Mouse (Mus musculus) ES-Bruce4 (cell line): ENCODE measurements around the gene Ank2. TPM values are rescaled to one million over a fixed set of nuclear protein-coding genes. Genes with fewer than 3 reads are reported as not detected.

Experiments used
- H3K27ac ChIP-seq: 2 replicates; pipeline ENCODE4 v1.5.1; 2012; ENCODE audit warnings: low read length, inconsistent platforms; ENCODE audit not compliant: insufficient read depth
- H3K27me3 ChIP-seq: 2 replicates; pipeline ENCODE4 v1.6.1; 2012; ENCODE audit warnings: mild to moderate bottlenecking, low read length, inconsistent platforms; ENCODE audit not compliant: control insufficient read depth, poor library complexity, insufficient read depth, severe bottlenecking
- H3K36me3 ChIP-seq: 2 replicates; pipeline ENCODE4 v1.6.1; 2012; ENCODE audit warnings: inconsistent platforms, mild to moderate bottlenecking, low read length, moderate library complexity; ENCODE audit not compliant: control insufficient read depth, poor library complexity, insufficient read depth, severe bottlenecking
- H3K4me1 ChIP-seq: one replicate; pipeline ENCODE4 v1.8.1; 2011; ENCODE audit warnings: low read length; ENCODE audit not compliant: control insufficient read depth, insufficient read depth
- H3K4me3 ChIP-seq: 2 replicates; pipeline ENCODE4 v1.5.1; 2011; ENCODE audit warnings: low read depth, mild to moderate bottlenecking, low read length
- H3K9ac ChIP-seq: 2 replicates; pipeline ENCODE4 v1.6.1; 2012; ENCODE audit warnings: low read depth, mild to moderate bottlenecking, inconsistent platforms; ENCODE audit not compliant: poor library complexity, severe bottlenecking
- H3K9me3 ChIP-seq: replicated peaks from 2 replicates; pipeline ENCODE4 v1.6.1; 2012; ENCODE audit warnings: mild to moderate bottlenecking, low read length, inconsistent platforms; ENCODE audit not compliant: control insufficient read depth, poor library complexity, insufficient read depth, severe bottlenecking
- CTCF ChIP-seq: IDR thresholded peaks from one replicate; pipeline ENCODE4 v1.8.1; 2011; ENCODE audit warnings: low read depth, low read length
- EP300 ChIP-seq: IDR thresholded peaks from 2 replicates; pipeline ENCODE4 v1.6.1; 2011; ENCODE audit warnings: low read depth, low read length; ENCODE audit not compliant: insufficient read depth
- POLR2A ChIP-seq: IDR thresholded peaks from one replicate; pipeline ENCODE4 v1.8.1; 2011; ENCODE audit warnings: low read length; ENCODE audit not compliant: insufficient read depth
- polyA plus RNA-seq: library from polyadenylated mRNA; stranded (reverse); fragments of >200 nt; gene quantifications from 2 replicates; pipeline ENCODE4 v1.2.4, GENCODE M21; 2011; ENCODE audit warnings: low read depth; ENCODE audit not compliant: missing spikeins, insufficient read depth, insufficient read length

The Ank2 gene
- polyA plus RNA-seq, 1 experiment: 29.9 TPM

DNA sequence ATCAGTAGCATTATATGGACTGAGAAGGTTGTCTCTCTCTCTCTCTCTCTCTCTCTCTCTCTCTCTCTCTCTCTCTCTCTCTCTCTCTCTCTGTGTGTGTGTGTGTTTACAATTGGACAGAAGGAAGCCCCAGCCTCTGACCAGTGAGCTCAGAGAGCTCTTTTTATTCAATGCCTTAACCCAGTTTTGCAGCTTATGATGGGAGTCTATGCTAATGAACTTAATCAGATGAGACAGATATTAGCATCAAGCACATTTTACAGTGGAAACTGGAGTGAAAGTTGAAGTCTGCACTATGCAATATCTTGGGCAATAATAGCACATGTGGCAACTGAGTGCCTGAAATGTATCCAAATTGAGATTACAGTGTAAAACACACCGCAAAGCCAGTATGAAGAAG is 16.1 kb upstream of the Ank2 start:
- Histone ChIP-seq H3K27me3 (no peaks in the 10 kb centered on the region), H3K36me3 (no peaks in the 10 kb centered on the region)
- TF ChIP-seq CTCF (no peak), POLR2A (no peak), EP300 (no peak)

DNA sequence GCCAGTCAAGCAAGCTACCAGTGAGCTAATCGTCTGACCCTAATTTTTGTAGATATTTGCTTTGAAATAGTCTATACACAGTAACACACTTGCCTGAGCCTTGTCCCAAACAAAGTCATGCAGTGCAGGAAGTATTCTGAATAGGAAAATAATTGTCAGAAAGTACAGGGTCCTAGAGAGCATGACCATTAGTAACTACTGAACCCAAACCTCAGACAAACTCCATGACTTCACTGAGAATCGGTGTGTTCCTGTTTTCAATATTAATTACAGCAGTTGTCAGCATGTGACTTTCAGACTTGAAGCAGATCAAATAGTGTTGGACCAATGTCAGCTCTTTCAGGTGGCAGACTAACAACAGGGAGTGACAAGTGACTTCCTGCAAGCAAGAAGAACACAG is 14.5 kb upstream of the Ank2 start:
- H3K27ac ChIP-seq: no peak overlapping the region
- H3K4me1 ChIP-seq: no peaks in the 10 kb centered on the region
- H3K27me3 ChIP-seq: no peaks in the 10 kb centered on the region
- no peaks in the 10 kb centered on the region for H3K36me3 ChIP-seq
- TF ChIP-seq CTCF (no peak), POLR2A (no peak), EP300 (no peak)
- no peak overlapping the region for H3K9ac ChIP-seq
- no peaks in the 10 kb centered on the region for H3K9me3 ChIP-seq
- no peak overlapping the region for H3K4me3 ChIP-seq

More for the DNA sequence above, 16.1 kb upstream of the Ank2 start:
- Histone ChIP-seq H3K9ac (no peak overlapping the region), H3K9me3 (no peaks in the 10 kb centered on the region), H3K4me3 (no peak overlapping the region), H3K4me1 (no peaks in the 10 kb centered on the region), H3K27ac (no peak overlapping the region)

DNA sequence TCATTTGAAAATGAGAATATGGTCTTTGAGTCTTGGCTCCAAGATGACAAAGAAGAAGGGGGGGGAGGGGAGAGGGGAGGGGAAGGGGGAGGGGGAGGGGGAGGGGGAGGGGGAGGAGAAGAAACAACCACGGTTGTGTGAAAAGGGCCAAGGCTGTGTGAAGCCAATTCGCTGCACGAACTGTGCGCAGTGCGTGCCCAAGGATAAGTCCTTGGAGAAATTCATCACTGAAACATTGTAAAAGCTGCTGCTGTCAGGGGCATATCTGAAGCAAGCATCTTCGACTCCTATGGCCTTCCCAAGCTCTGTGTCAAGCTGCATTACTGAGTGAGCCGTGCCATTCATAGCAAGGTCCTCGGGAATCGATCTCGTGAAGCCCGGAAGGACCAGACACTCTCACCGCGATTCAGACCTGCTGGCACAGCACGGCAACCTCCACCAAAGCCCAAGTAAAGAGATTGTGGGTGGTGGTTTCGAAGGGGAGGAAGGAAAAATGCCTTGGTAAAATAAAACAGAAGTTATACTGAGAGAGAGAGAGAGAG is 13.7 kb upstream of the Ank2 start:
- Histone ChIP-seq H3K27me3 (no peaks in the 10 kb centered on the region), H3K4me3 (no peak overlapping the region), H3K4me1 (no peaks in the 10 kb centered on the region), H3K9me3 (no peaks in the 10 kb centered on the region), H3K36me3 (no peaks in the 10 kb centered on the region), H3K9ac (no peak overlapping the region), H3K27ac (no peak overlapping the region)
- TF ChIP-seq CTCF (no peak), EP300 (no peak)

DNA sequence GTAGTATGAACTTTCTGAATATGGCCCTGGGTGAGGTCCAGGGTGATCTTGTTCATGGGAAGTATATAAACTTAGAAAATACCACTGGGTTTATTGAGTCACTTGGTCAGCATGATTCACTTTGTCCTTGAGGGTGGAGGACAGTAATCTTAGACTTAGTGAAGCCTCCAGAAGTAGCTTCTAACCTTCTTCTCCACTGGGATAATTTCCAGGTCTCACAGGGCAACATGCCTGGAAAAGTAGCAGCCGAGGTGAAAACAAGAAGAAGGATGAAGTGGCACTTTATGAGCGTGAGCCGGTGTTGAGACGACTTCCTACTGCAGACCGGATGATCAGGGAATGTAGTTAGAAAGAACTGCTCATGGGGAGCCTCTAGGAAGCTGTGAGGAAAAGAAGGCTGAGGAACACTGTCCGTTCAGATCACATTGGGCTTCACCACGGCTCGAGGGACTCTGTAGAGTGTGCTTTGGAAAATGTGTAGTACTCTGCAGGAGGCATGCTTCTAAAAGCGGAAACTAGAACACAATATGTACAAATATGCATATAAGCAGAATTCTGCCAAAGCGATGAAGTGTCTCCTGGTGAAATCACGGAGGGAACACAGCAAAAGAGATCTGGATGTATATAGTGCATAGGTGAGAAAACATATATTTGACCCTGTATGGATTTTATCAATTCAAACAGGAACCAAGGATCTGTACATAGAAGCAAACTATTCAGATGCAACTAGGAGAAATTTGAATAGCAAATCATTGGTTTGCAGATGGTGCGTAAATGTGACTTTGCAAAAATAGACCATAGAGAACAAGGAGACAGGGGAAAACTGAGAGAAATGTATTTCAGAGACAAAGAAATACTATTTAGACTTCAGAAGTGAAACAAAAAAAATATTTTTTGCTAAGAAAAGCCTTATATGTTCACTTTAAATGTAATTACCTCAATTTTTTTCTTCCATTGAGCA is 12.9 kb upstream of the Ank2 start:
- TF ChIP-seq EP300: no peak
- no peak for TF ChIP-seq POLR2A
- no peak for TF ChIP-seq CTCF
- H3K27ac ChIP-seq: no peak overlapping the region
- no peaks in the 10 kb centered on the region for H3K36me3 ChIP-seq
- no peaks in the 10 kb centered on the region for H3K4me1 ChIP-seq
- H3K27me3 ChIP-seq: no peaks in the 10 kb centered on the region
- no peak overlapping the region for H3K4me3 ChIP-seq
- H3K9me3 ChIP-seq: no peaks in the 10 kb centered on the region
- no peak overlapping the region for H3K9ac ChIP-seq

DNA sequence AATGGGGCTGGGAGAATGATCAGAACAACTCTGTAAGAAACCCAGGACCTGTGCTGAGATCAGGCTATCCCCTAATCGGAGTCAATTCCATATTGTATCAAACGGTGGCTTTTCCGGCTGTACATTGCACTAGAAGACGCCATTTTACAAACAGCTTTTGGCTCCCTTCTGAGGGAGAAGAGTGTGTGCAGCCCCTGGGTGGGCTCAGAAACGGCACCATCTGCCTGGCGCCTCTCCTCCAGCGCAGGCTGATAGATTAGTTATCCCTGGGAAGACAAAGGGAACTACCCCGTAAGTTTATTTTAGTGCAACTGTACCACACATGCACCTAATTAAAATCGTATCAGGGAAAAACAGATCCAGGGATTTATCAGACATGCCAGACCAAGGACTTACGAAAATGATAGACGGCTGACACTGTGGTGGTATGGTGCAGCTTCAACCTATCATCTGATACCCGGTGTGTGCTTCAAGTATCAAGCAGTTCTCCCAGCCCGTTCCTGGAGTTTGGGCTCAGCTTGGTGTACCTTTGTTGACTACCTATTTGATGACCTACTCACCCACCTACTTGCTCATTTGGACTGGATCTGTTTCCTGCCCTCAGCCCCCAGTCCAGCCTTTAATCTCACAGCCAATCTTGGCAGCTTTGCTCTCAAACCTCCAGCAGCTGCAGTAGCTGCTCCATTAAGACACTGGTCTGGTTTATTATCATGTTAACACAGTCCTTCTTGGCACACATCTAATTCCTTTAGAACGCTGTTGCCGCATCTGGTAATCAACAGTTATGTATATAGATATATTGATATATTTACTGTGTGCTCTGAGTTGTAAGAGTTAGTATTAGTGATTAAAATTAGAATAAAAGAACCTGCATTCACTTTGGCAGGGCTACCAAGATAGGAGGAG is 9.0 kb upstream of the Ank2 start:
- Histone ChIP-seq H3K4me3 (no peak overlapping the region), H3K36me3 (no peaks in the 10 kb centered on the region), H3K27ac (no peak overlapping the region), H3K9me3 (no peaks in the 10 kb centered on the region), H3K9ac (no peak overlapping the region), H3K4me1 (no peaks in the 10 kb centered on the region), H3K27me3 (no peaks in the 10 kb centered on the region)
- TF ChIP-seq CTCF: no peak
- no peak for TF ChIP-seq POLR2A
- no peak for TF ChIP-seq EP300
